Mouse (Mus musculus) layer of hippocampus, adult 9-11 months (tissue): ENCODE measurements around the gene 2810004N23Rik.

ENCODE experiments used
- DNase-seq: peaks from one replicate; pipeline ENCODE4 v3.0.0; 2022

2810004N23Rik gene

DNA sequence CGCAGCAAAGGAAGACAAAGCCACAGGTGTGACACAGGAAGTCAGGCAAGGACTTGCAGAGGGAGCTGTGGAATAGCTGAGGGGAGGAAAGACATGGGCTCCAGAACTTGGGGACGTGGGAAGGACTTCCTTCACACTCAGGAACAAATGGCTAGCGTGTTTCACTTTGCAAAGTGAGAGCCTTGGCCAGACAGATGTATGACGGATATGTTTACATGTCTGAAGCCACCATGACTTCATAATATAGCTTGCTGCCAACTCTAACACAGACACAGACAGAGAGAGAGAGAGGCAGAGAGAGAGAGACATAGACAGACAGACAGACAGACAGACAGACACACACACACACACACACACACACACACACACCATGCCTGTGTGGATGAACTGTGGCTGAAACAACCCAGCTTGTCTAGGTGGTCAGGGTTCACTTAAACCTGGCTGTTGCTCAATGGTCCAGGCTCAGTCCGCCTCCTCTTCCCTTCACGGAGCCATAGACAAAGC, 43.3 kb downstream of the 2810004N23Rik start:
- DNase-seq: no peak

DNA sequence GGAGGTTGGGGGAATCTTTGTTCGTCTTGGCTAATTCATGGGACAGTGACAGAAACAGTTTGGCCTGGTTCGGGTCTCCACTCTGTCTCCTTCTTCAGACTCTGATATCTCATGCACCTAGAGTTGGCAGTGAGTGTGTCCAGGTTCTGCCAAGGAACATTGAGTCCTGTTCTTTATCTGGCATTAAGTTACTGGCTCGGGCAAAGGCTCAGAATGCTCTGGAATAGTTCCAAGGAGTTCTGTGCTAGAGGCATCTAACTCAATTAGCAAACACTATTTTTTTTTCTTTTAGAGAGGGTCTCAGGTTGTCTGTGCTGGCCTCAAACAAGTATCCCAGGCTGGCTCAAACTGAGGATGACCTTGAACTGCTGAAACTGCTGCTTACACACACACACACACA, 45.6 kb downstream of the 2810004N23Rik start:
- DNase-seq: no peak

DNA sequence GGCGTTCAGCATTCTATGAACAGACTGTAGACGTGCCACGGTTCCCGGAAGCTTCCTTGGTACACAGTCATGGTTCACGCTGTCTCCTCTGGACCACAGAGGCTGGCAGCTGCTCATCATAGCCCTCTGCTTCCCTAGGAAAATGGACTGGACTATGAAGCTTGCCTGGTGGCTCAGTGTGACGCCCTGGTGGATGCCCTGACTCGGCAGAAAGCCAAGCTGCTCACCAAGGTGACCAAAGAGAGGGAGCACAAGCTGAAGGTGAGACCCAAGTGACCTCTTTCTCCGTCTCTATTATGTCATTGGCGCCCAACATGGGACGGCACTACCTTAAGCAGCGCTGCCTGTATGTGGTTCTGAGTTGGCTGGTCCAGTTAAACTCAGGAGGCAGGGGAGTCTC, 46.1 kb downstream of the 2810004N23Rik start:
- no peak for DNase-seq

DNA sequence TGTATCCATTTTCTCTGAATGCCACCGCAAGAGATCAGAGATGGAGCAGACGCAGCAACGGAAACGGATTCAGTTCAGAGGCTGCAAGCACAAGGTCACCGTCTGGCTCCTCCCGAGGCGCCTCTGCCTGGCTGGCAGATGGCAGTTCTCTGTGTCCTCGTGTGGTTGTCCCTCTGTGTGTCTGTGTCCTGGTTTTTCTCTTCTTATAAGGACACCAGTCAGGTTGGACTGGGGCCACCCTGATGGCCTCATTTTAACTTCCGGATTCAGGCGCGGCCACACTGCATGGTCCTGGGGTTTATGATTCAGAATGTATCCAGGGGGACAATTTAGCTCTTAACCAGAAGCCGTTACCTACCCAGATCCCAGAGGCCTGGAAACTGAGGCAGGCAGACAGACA, 47.0 kb downstream of the 2810004N23Rik start:
- no peak for DNase-seq

DNA sequence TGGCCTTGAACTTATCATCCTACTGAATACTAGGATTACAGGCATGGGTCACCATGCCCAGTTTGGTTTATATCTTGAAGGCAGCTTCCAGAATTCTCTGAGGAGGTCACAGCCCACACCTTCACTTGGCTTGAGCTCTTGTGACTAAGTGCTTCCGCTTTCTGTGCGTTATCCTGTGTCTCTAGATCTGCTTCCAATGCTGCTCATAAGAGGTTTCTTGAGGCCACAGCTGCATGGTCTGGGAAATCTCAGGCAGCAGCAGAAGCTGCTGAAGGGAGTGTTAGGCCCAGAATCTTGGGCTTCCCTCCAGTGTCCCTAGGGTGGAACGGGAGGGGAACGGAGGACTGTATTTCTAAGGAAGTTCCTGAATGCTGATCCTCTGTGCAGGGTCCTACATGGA, 49.6 kb downstream of the 2810004N23Rik start:
- no peak for DNase-seq

DNA sequence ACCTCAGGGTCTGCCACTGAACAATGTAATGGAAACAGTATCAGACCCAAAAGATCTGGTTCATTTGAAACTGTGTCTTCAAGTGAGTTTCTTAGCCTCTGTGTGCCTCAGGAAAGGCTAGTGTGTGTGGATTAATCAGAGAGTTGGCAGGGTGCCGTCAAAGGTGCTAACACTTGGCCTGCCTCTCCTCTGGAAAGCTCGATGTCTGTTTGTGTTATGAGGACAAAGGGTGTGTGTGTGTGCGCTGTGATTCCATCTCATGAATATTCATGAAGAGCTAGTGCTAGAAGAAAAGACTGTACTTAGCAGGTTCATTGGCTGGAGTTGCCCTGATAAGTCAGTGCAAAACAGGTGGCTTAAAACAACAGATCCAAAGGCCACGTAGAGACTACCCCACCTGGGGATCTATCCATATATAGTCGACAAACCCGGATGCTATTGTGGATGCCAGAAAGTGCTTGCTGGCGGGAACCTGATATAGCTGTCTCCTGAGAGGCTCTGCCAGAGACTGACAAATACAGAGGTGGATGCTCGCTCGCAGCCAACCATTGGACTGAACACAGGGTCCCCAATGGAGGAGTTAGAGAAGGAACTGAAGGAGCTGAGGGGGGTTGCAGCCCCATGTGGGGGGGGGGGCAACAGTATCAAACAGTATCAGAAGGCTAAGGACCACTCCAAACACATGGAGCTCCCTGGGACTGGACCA, 52.1 kb downstream of the 2810004N23Rik start:
- no peak for DNase-seq

GRCm38 (mm10) chr8:124810056-124810610, 52.8 kb downstream of the 2810004N23Rik start:
- no peak for DNase-seq

DNA sequence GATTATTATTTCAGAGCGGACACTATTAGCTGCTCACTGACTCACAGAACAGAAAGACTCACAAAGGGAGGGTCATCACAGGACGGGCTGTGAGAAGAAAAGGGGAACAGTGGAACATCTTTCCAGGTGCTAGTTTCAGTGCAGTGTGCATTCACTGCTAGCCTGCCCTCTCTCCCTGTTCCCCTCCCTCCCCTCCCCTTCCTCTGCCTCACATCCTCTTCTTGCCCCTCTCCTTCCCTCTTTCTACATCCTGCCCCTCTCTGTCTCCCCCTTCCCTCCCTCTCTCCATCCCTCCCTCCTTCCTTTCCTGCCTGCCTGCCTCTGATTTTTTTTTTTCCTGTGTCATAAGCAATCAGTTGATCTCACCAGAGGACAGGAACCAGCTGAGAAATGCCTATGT, 53.5 kb downstream of the 2810004N23Rik start:
- DNase-seq: no peak

DNA sequence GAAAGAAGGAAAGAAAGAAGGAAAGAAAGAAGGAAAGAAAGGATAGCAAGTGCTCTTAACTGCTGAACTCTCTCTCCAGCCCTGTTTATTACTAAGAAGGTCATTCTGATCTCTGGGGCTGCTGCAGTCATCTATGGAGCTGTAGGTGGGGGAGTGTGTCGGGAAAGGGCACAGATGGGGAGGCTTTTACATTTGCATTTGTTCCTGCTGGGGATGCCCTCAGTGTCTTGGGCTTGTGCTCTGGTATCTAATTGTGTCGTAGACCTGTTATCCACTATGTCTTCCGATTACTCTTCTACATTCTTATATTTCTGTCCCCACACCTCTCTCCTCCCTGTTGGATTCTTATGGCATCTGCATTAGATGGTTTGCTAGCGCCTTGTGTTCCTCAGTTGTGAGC, 56.9 kb downstream of the 2810004N23Rik start:
- DNase-seq: no peak

DNA sequence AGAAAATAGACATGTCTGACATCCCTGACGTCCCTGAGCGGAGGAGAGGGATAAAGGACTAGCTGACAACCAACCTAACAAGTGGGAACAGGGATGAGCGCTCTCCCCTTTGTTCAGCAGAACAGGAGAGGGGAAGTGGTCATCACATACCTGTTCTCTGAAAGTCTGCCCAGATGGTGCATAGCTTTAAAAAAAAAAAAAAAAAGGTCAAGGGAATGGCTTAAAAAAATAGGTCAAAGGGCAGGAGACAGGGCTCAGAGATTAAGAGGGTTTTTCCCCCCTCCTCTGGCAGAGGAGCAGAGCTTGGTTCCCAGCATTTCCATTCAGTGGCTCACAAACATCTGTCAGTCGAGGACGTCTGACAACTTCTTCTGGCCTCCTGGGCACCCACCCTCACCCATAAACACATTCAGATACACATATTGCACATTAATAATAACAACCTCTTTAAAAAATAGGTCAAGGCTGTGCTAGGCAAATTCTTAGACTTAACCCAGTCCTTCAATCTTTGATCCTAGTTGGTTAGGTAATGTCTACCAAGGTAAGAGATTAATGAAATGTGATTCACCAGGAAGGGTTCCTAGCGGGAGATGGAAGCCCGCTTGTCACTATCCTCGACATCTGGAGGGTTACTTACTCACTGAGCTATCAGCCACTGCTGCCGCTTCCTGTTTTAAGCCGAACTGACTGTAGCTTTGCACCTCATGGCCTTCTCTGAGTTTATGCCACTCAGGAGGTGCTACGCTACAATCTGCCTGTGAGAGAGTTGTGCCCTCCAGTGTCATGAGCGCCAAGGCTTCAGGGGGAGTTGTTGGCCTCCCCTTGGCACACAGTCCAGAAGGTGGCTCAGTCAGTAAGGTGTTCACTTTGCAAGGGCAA, 58.9 kb downstream of the 2810004N23Rik start:
- no peak for DNase-seq

- no peak for DNase-seq
These were observed 62.4 kb downstream of the 2810004N23Rik start for GRCm38 (mm10) chr8:124800542-124800941.

DNA sequence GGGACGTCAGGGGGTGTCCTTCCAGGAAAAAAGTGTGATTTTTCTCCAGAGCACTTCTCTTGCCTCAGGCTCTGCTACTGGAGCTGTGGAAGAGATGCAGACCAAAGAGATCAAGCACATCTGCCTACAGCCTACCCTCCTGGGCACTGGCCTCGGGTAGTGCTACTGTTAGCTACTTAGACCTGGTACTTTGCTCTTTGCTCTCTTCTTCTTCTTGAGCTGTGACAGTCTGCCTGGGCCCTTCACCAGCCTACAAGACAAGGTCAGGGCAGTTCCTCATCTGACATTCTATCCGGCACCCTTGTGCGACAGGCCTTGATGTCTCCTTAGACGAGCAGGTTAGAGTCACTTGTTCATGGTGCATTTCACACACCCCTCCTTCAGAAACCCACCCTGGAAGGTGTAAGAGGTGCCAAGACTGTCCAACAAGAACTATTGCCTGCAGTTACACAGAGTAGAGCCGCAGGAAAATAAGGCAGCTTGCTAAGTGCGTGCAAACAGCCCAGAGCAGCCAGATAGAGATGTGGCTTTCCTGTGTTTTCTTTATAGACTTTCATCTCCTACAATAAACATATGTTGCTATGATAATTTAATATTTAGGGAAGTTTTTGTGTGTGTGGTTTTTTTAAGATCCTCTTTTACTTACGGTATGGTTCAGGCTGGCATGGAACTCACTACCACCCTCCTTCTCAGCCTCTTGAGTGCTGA, 67.0 kb downstream of the 2810004N23Rik start:
- no peak for DNase-seq

GRCm38 (mm10) chr8:124794486-124794780, 68.5 kb downstream of the 2810004N23Rik start:
- DNase-seq: peak; percentile 55

DNA sequence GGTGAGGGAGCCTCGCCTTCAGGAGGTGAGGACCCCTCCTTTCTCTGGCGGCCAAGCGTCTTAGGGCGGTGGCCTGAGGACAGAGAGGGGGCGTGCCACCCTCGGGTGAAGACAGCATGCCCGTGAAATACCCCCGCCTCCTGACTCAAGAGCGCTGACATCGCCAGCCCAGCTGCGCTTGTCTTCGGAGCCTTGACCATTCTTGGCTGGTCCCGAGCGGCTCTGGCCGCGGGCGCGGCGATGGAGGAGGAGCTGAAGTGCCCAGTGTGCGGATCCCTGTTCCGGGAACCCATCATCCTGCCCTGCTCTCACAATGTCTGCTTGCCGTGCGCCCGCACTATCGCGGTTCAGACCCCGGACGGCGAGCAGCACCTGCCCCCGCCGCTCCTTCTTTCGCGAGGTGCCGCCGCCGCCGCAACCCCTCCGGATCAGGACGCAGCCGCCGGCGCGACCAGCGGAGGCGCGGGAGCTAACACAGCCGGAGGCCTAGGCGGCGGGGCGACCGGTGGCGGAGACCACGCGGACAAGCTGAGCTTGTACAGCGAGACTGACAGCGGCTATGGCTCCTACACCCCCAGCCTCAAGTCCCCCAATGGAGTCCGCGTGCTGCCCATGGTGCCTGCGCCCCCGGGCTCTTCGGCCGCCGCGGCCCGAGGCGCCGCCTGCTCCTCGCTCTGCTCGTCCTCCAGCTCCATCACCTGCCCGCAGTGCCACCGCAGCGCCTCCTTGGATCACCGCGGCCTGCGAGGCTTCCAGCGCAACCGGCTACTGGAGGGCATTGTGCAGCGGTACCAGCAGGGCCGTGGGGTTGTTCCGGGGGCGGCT, 69.0 kb downstream of the 2810004N23Rik start:
- DNase-seq: no peak

DNA sequence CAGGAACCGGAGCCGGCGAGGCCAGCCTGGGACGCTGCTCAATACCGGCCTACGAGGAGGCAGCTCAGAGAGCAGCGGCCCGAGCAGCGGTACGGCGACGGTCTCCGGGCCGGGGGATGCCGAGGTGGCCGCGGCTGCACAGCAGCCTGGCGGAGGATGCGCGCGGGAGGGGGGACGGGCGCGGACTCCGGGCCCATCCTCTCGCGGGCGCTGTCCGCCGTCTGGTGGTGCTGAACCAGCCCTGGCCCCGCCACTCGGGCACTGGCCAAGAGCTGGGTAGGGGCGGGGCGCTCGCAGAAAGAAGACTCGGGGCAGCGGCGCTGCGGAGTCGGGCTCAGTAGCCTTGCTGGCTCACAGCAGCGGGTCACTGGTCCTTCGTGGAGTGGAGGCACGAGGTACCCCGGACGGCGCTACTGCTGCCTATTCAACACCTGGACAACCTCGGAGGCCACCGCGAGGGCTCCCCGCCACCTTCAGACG, 69.7 kb downstream of the 2810004N23Rik start:
- DNase-seq: peak; percentile 48

GRCm38 (mm10) chr8:124792708-124793107, 70.2 kb downstream of the 2810004N23Rik start, which contains the start of gene Trim67:
Gene Trim67 (plus strand): TSS chr8:124793092.
- peak; percentile 53 for DNase-seq

- peak; percentile 48 for DNase-seq
These were observed 70.7 kb downstream of the 2810004N23Rik start for GRCm38 (mm10) chr8:124792186-124792585.

DNA sequence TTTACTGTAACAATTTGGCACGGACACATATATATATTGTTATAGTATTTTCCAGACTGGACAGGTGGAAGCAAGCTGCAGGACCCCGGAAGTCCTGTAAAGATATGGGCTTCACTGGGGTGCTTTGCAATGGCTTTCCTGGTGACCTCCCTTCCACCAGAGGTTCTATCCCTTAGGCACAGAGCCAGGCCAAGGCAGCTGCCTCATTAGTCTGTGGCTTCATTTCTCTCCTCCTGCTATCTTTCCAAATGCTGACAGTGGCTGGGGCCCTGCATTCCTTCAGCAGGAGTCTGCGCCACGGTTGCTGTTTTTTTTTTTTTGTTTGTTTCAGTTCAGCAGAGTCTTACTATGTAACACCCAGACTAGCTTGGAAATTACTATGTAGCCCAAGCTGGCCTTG, 71.2 kb downstream of the 2810004N23Rik start:
- no peak for DNase-seq

- DNase-seq: no peak
These were observed 72.2 kb downstream of the 2810004N23Rik start for GRCm38 (mm10) chr8:124790676-124791075.
